8 mouse cellular contexts compared by ENCODE assay signal in genomic region chr2:169849077-169849476, GRCm38 (mm10).
A peak's percentile ranks its signal among the peaks of the same experiment; 100 is the strongest.
DNase-seq lines count a peak whose midpoint lies in the region; ATAC-seq lines count a peak whose summit lies in the region.

No protein-coding gene starts in this region.

- no peak overlapping the region for H3K27ac ChIP-seq in forebrain, embryonic 14.5 days (ENCODE audit: low read depth, low read length)

- no peak overlapping the region for H3K4me3 ChIP-seq in forebrain, embryonic 14.5 days (ENCODE audit: low read depth, low read length)

- no peaks in the 10 kb centered on the region for H3K36me3 ChIP-seq in forebrain, embryonic 14.5 days (ENCODE audit: control insufficient read depth, insufficient read depth, low read length)

- WGBS in forebrain, embryonic 14.5 days: 38% methylated on average over 7 of the region's 7 CpGs

- H3K4me1 ChIP-seq in forebrain, embryonic 14.5 days (ENCODE audit: control insufficient read depth, insufficient read depth, low read length): no peaks in the 10 kb centered on the region

- H3K9me3 ChIP-seq in forebrain, embryonic 14.5 days (replicated peaks; ENCODE audit: control insufficient read depth, low read length): no peaks in the 10 kb centered on the region

- ATAC-seq in forebrain, embryonic 14.5 days: peak; percentile 32; the same call in 1 of the 2 replicates
- ATAC-seq in erythroid progenitor cell, adult 5-6 weeks (replicated peaks; ENCODE audit: low FRiP score, poor library complexity, severe bottlenecking): no peak

- no peaks in the 10 kb centered on the region for H3K27me3 ChIP-seq in forebrain, embryonic 14.5 days (replicated peaks; ENCODE audit: control insufficient read depth, insufficient read depth, low read length)

- DNase-seq in cerebellum, postnatal 25 days: peak; percentile 24 to 57
- DNase-seq in cerebellum, adult 11-12 months: no peak
- DNase-seq in ovary, postnatal 36 days (ENCODE audit: low spot score): peak; percentile 47
- no peak for DNase-seq in ovary, postnatal 10 days (ENCODE audit: low spot score)
- DNase-seq in forebrain, embryonic 14.5 days (ENCODE audit: low spot score): peak; percentile 46
- peak; percentile 32 to 62 for DNase-seq in layer of hippocampus, postnatal 10 days (ENCODE audit: low spot score in 2 of 2)
- peak; percentile 58 for DNase-seq in right cerebral cortex, adult 2 months (ENCODE audit: low spot score in 2 of 2)

- no peak overlapping the region for H3K4me2 ChIP-seq in forebrain, embryonic 14.5 days (ENCODE audit: low read length)

- H3K9ac ChIP-seq in forebrain, embryonic 14.5 days (ENCODE audit: low read length): no peak overlapping the region

Comparison
In these comparisons a context has a peak if more than half of its experiments do, and no peak if none do; other contexts are left out.
1. DNase-seq: peak in cerebellum, postnatal 25 days (2 of 2), ovary, postnatal 36 days (single experiment), forebrain, embryonic 14.5 days (single experiment), layer of hippocampus, postnatal 10 days (2 of 2) and right cerebral cortex, adult 2 months (2 of 2); none in cerebellum, adult 11-12 months (single experiment) and ovary, postnatal 10 days (single experiment).